In the genomic region with DNA sequence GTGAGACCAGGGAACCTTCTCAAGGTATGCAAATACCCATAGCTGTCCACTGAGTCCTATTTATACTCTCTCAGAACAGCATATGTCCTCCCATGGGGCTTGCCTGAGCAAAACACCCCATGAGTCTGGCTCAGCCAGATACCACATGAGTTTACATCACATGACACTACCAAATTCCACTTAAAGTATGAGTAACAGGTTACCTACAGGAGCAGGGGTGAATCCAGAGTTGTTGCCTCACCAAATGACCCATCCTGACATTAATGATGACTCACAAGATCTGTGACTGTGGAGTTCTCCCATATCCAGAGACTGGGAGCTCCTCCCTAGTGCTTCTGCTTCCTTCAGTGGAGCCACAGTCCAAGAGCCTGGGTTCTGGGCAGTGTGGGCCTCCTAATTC, we compare ENCODE assay signal across 18 mouse cellular contexts.
"Had no signal": no experiment of that assay in that cellular context is flagged by ENCODE, and none has a peak within 500 bp of the region (broad histone marks: within the 10 kb centered on the region; RNA-seq: fewer than 3 reads in every experiment).

No protein-coding gene starts in this region.

- H3K9ac ChIP-seq: liver, embryonic 12.5 days; liver, embryonic 14.5 days; lung, embryonic 14.5 days; midbrain, embryonic 15.5 days; neural tube, embryonic 13.5 days; neural tube, embryonic 15.5 days had no signal

- H3K27me3 ChIP-seq: liver, embryonic 12.5 days; megakaryocyte, embryonic 14.5 days; midbrain, embryonic 15.5 days; neural tube, embryonic 13.5 days; neural tube, embryonic 15.5 days had no signal

- H3K4me2 ChIP-seq: liver, embryonic 12.5 days; lung, embryonic 14.5 days; midbrain, embryonic 15.5 days; neural tube, embryonic 13.5 days; neural tube, embryonic 15.5 days had no signal

- H3K4me1 ChIP-seq: liver, embryonic 12.5 days; megakaryocyte, embryonic 14.5 days; midbrain, embryonic 15.5 days; neural tube, embryonic 13.5 days; neural tube, embryonic 15.5 days had no signal

- ATAC-seq: liver, embryonic 12.5 days; midbrain, embryonic 15.5 days had no signal

- H3K9me3 ChIP-seq: liver, embryonic 12.5 days; midbrain, embryonic 15.5 days; neural tube, embryonic 13.5 days; neural tube, embryonic 15.5 days had no signal

- H3K27ac ChIP-seq: liver, embryonic 12.5 days; liver, embryonic 14.5 days; macrophage; midbrain, embryonic 15.5 days; neural tube, embryonic 13.5 days; neural tube, embryonic 15.5 days had no signal

- H3K4me3 ChIP-seq: liver, embryonic 12.5 days; megakaryocyte, embryonic 14.5 days; midbrain, embryonic 15.5 days; neural tube, embryonic 13.5 days; neural tube, embryonic 15.5 days had no signal

- DNase-seq: lung, adult 18-20 months; lung, embryonic 14.5 days; lung, postnatal 10 days; lung, postnatal 36 days; retina, postnatal 1 day; right cerebral cortex, adult 18-20 months; right cerebral cortex, postnatal 25 days; right cerebral cortex, postnatal 4 days; spleen, adult 18-20 months; thymus, adult 18-20 months; thymus, postnatal 14 days had no signal

- H3K36me3 ChIP-seq: liver, embryonic 12.5 days; midbrain, embryonic 15.5 days; neural tube, embryonic 13.5 days; neural tube, embryonic 15.5 days had no signal
